Mouse (Mus musculus) midbrain, embryonic 15.5 days (tissue): Measurements from ENCODE around the gene Avil. TPM values are rescaled to one million over a fixed set of nuclear protein-coding genes. Genes with fewer than 3 reads are reported as not detected.
"Not testable (repeated sequence)": the region's sequence is repeated elsewhere in the genome, so short reads cannot be mapped to it uniquely, and the experiment has no call there.

Experiments used
- ATAC-seq: fragments of 200-750 bp; cut with Nextera tagmentation; replicated peaks from 2 replicates; pipeline ENCODE4 v1.8.0; 2017; ENCODE audit warnings: moderate TSS enrichment
- H3K27ac ChIP-seq: fragments of 300-500 bp; sonication (generic); 2 replicates; pipeline ENCODE4 v1.5.1; 2015; ENCODE audit warnings: mild to moderate bottlenecking, inconsistent platforms
- H3K27me3 ChIP-seq: fragments of 300-500 bp; sonication (generic); replicated peaks from 2 replicates; pipeline ENCODE4 v1.6.1; 2015; ENCODE audit warnings: inconsistent platforms
- H3K36me3 ChIP-seq: fragments of 300-500 bp; sonication (generic); replicated peaks from 2 replicates; pipeline ENCODE4 v1.6.1; 2015; ENCODE audit warnings: inconsistent platforms
- H3K4me1 ChIP-seq: fragments of 300-500 bp; sonication (generic); 2 replicates; pipeline ENCODE4 v1.6.1; 2015; ENCODE audit warnings: inconsistent platforms
- H3K4me2 ChIP-seq: fragments of 300-500 bp; sonication (generic); 2 replicates; pipeline ENCODE4 v1.6.1; 2015; ENCODE audit warnings: inconsistent platforms, mild to moderate bottlenecking, moderate library complexity
- H3K4me3 ChIP-seq: fragments of 300-500 bp; sonication (generic); 2 replicates; pipeline ENCODE4 v1.5.1; 2015; ENCODE audit warnings: mild to moderate bottlenecking, inconsistent platforms
- H3K9ac ChIP-seq: fragments of 300-500 bp; sonication (generic); 2 replicates; pipeline ENCODE4 v1.6.1; 2015; ENCODE audit warnings: mild to moderate bottlenecking, inconsistent platforms
- H3K9me3 ChIP-seq: fragments of 300-500 bp; sonication (generic); 2 replicates; pipeline ENCODE4 v1.6.1; 2016; ENCODE audit warnings: inconsistent platforms
- WGBS: fragments of 180-500 bp; shearing (Covaris S2); methylation state at CpG from one replicate; pipeline ENCODE4 v1.1.7; 2015; ENCODE audit warnings: mixed read lengths; 5-methylcytosine and 5-hydroxymethylcytosine counted together
- polyA plus RNA-seq: library from polyadenylated mRNA; unstranded; fragments of >200 nt; fragmentation: Nextera tagmentation; extraction: Ambion mirVana; gene quantifications from 2 replicates; pipeline ENCODE4 v1.2.1, GENCODE M21; 2015

Gene Avil
- polyA plus RNA-seq, 1 experiment from 2014 or later: 2.2 TPM

DNA sequence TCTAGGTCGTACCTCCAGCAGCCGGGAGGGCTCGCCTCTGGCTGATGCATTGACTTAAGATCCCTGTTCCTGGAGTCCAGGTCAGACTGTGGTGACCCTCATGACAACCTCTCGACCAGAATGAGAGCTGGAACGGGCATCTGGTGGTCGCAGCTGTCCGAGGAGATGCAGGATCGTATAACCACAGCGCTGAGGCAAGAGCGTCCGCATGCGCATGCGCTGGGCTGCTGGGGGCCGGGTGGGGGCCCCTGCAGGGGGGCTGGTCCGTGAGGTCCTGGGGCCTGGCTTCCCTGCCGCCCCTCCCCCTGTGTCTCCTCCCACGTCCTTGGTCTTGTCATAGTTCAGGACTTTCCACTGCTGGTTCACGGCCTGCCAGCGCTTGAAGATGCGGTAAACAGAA is 56.0 kb downstream of the Avil start:
- peaks cover 41% of the 10 kb centered on the region for H3K4me1 ChIP-seq
- peaks cover 39% of the 10 kb centered on the region for H3K36me3 ChIP-seq
- H3K9ac ChIP-seq: no peak overlapping the region
- no peak for ATAC-seq
- peaks cover 8% of the 10 kb centered on the region for H3K27me3 ChIP-seq
- no peak overlapping the region for H3K27ac ChIP-seq
- H3K4me2 ChIP-seq: no peak overlapping the region
- no peak overlapping the region for H3K4me3 ChIP-seq
- H3K9me3 ChIP-seq: no peaks in the 10 kb centered on the region
- WGBS: 92% methylated on average over 20 of the region's 20 CpGs

DNA sequence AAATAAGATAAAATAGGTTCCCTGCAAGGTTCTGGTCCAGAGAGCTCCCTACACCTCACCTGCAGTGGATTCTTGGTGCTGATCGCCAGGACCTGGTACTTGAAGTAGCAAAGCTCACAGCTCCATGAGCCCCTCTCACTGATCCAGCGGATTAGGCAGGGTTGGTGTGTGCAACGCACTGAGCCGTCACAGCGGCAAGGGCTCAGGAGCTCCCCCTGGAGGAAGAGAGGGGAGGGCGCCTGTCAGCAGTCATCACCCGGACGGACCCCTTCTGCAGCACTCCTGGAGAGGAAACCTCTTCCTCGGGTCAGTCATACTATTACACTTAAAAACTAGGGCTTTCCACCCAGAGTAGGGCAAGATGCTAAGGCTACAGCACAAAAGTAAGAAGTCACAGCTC is 57.7 kb downstream of the Avil start:
- no peaks in the 10 kb centered on the region for H3K9me3 ChIP-seq
- 0 out of 2 replicates have a peak, but pooled peaks have one; percentile 5 for ATAC-seq
- WGBS: under 1% methylated on average over 9 of the region's 9 CpGs
- H3K27me3 ChIP-seq: no peaks in the 10 kb centered on the region
- H3K4me1 ChIP-seq: peaks cover 55% of the 10 kb centered on the region
- H3K9ac ChIP-seq: peak overlapping the region; percentile 90
- H3K27ac ChIP-seq: 0 out of 2 replicates have a peak overlapping the region, but pooled peaks have one; percentile 97
- H3K4me2 ChIP-seq: peak overlapping the region; percentile 84
- peaks cover 34% of the 10 kb centered on the region for H3K36me3 ChIP-seq
- peak overlapping the region; percentile 92 for H3K4me3 ChIP-seq

DNA sequence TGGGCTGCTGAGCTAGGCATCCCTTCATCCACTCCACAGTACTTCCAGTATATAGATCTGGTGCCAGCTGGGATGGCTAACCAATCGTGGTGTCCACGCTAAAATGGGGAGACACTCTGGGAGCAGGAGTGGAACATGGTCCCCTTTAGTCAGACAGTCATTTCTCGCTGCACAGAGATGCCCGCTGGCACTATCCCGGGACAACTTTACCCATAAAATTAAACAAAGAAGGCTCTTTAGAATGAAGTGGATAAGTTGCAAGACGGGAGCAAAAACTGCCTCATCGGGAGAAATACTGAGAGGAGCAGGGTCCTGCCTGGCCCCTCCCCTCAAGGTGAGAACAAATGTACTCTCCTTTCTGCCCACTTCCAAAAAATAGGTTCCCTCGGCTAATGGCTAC is 58.2 kb downstream of the Avil start:
- Histone ChIP-seq H3K4me2 (peak overlapping the region; percentile 84), H3K9me3 (no peaks in the 10 kb centered on the region), H3K27me3 (no peaks in the 10 kb centered on the region), H3K9ac (peak overlapping the region; percentile 90), H3K27ac (peak overlapping the region; percentile 97), H3K4me3 (peak overlapping the region; percentile 92), H3K36me3 (peaks cover 29% of the 10 kb centered on the region), H3K4me1 (peaks cover 55% of the 10 kb centered on the region)
- 3% methylated on average over 8 of the region's 8 CpGs for WGBS
- ATAC-seq: no peak

DNA sequence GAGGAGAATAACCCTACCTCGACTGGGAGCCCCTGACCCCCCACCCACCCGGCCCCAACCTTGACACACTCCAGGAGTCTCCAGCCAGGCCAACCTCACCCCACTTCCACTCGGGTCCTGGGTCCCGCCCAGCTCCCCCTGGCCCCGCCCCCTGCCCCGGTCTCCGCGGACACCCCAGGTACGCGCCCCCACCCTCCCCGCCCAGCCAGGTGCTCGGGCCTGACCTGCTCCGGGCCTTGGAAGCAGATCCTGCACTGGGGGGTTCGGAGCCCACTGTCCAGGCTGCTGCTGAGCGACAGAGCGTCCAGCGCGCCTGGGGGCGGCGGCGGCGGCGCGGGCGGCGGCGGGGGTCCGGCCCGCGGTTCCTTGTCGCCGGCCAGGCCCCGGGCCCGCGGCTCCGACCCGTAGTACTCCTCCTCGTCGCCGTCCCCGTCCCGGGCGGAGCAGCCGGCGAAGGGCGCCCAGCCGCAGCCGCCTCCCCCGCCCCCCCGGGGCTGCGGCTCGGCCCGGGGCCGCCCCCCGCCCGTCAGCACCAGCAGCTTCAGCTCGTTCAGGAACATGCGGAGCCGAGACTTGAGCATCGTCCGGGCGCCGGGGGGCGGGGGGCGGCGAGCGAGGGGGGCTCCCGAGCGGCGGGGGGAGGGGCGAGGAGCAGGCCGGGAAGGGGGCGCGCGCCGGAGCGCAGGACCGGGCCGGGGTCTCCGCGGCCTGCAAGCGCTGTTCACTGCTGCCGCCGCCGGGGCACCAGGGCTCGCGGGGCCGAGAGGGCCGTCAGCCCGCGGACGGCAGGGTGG is 58.9 kb downstream of the Avil start:
- Histone ChIP-seq H3K27me3 (no peaks in the 10 kb centered on the region), H3K27ac (peak overlapping the region; percentile 97), H3K36me3 (peaks cover 25% of the 10 kb centered on the region), H3K4me3 (peak overlapping the region; percentile 92), H3K9ac (peak overlapping the region; percentile 90), H3K9me3 (no peaks in the 10 kb centered on the region), H3K4me2 (peak overlapping the region; percentile 84), H3K4me1 (peaks cover 55% of the 10 kb centered on the region)
- WGBS: under 1% methylated on average over 65 of the region's 92 CpGs
- ATAC-seq: 0 out of 2 replicates have a peak, but pooled peaks have one; percentile 2

DNA sequence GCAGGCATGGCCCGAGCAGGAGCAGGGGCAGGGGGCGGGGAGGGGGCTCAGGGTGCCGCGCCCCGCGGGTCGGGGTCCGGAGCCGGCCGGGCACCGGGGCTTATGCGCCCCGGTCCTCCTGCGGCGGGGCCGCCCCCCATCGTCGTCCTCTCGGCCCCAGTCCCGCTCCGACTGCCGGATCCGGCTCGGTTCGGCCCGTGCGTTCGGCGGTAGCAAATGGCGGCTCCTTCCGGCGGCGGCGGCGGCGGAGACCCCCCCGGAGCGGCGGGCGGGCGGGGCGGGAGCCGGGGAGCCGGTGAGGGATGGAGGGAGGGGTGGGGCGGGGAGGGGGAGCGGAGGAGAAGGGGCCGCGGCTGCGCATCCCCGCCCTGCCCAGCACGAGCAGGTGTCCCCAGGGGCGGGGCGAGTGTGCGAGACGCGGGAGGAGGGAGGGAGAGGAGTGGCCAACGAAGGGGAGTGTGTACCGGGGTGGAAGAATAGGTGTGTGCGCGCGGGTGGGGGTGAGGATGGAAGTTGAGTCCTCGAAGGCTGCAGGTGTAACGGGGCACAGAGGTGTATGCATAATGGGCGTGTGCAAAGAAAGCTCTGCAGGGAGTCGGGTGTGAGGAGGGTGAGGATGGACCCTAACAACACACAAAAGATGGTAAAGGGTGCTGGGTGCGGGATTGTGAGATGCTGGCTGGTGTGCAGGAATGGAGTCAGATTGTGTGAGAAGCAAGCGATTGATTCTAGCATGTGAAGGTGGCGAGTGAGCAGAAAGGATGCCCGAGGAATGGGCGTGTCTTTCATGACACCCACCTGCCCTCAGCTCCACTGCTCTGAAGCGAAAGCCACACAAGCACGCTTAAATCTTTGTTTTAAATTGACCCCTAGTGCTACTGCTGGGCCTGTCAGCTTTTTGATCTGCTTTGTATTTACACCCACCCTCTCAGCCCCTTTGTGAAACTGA is 59.7 kb downstream of the Avil start, which contains the start of gene March9:
Gene March9, minus strand, starts transcription at position 217 of the 949 bp plus-strand sequence.
- H3K4me2 ChIP-seq: peak within 1 kb of the TSS; percentile 84
- WGBS: under 1% methylated on average over 37 of the region's 72 CpGs
- H3K36me3 ChIP-seq: peaks cover 27% of the 10 kb centered on the region
- H3K27ac ChIP-seq: peak within 1 kb of the TSS; percentile 97
- no peaks in the 10 kb centered on the region for H3K27me3 ChIP-seq
- peak; percentile 46 for ATAC-seq
- H3K9ac ChIP-seq: peak within 1 kb of the TSS; percentile 90
- H3K4me3 ChIP-seq: peak within 1 kb of the TSS; percentile 92
- H3K4me1 ChIP-seq: peaks cover 58% of the 10 kb centered on the region
- no peaks in the 10 kb centered on the region for H3K9me3 ChIP-seq

DNA sequence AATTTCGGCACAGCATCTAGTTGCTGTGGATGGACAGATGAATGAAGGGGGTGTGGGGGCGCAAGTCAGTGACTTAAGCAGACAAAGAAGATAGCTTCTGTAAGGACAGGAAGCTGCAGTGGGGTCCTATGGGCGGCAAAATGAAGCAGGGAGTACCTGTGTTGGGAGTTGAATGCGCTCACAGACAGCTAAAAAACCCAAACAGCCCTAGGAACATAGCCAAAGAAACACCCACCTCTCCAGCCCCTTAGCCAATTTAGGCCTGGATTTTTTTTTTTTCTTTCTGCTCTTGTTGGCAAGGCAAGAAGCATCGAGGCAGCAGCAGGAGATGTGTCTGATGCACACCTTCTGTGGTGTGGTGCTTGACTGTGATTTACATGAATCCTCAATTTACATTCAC is 60.6 kb downstream of the Avil start:
- Histone ChIP-seq H3K4me2 (peak overlapping the region; percentile 84), H3K27ac (peak overlapping the region; percentile 97), H3K9ac (peak overlapping the region; percentile 90), H3K4me1 (peaks cover 53% of the 10 kb centered on the region), H3K9me3 (no peaks in the 10 kb centered on the region), H3K27me3 (no peaks in the 10 kb centered on the region), H3K4me3 (peak overlapping the region; percentile 92), H3K36me3 (peaks cover 27% of the 10 kb centered on the region)
- WGBS: 17% methylated on average over 5 of the region's 5 CpGs
- ATAC-seq: no peak

DNA sequence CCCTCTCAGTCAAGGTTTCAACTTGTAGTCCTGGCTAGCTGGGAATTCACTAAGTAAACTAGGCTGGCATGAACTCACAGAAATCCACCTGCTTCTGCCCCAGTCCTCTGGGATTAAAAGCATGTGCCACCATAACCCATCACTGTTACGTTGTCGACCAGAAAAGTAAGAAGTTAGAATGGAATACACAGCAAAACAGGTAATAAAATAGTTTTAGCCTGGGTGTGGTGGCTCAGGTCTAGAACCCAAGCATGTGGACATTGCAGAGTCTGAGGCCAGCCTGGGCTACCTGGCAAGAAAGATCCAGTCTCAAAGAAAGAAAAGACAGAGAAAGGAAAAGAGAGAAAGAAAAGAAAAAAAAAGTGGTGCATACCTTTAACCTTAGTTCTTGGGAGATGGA is 61.0 kb downstream of the Avil start:
- WGBS: 54% methylated on average over 2 of the region's 2 CpGs
- peaks cover 27% of the 10 kb centered on the region for H3K36me3 ChIP-seq
- H3K9me3 ChIP-seq: no peaks in the 10 kb centered on the region
- H3K4me2 ChIP-seq: peak overlapping the region; percentile 84
- H3K9ac ChIP-seq: peak overlapping the region; percentile 90; the same call in 1 of the 2 replicates
- H3K27me3 ChIP-seq: no peaks in the 10 kb centered on the region
- no peak for ATAC-seq
- H3K27ac ChIP-seq: peak overlapping the region; percentile 97
- H3K4me1 ChIP-seq: peaks cover 54% of the 10 kb centered on the region
- H3K4me3 ChIP-seq: peak overlapping the region; percentile 92

DNA sequence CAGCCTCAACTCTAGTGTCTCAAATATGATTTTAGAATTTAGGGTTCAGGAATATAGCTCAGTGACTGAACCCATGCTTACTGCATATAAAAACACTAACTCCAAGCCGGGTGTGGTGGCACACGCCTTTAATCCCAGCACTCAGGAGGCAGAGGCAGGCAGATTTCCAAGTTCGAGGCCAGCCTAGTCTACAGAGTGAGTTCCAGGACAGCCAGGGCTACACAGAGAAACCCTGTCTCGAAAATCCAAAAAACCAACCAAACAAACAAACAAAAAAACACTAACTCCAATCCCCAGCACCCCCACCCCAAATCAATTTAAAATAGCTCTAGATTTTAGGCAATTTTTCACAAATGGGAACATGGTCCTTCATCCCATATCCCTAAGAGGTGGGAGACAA is 61.6 kb downstream of the Avil start:
- not testable (repeated sequence) for H3K9me3 ChIP-seq, ATAC-seq, H3K9ac ChIP-seq, H3K4me3 ChIP-seq, H3K4me2 ChIP-seq, H3K27me3 ChIP-seq
- 84% methylated on average over 4 of the region's 4 CpGs for WGBS
- peak overlapping the region; percentile 97 for H3K27ac ChIP-seq
- peaks cover 54% of the 10 kb centered on the region for H3K4me1 ChIP-seq
- H3K36me3 ChIP-seq: peaks cover 28% of the 10 kb centered on the region

DNA sequence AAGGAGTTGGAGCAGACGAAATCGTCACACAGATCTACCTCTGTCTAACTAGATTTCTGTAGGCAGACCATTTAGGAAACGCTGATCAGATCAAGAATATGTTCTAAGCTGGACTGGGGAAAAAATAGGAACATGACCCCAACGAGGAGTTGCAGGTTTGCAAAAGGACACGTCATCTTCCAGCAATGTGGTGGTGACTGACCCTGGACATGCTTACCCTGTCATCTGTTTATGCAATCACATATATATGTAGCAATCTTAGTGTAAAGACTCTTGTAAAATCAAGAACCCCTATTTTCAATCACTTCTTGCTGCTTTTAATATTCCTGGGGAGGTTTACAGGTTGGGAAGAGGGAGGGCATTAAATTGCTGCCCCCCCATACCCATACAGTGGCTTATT is 62.0 kb downstream of the Avil start:
- H3K4me3 ChIP-seq: peak overlapping the region; percentile 83; the same call in 1 of the 2 replicates

DNA sequence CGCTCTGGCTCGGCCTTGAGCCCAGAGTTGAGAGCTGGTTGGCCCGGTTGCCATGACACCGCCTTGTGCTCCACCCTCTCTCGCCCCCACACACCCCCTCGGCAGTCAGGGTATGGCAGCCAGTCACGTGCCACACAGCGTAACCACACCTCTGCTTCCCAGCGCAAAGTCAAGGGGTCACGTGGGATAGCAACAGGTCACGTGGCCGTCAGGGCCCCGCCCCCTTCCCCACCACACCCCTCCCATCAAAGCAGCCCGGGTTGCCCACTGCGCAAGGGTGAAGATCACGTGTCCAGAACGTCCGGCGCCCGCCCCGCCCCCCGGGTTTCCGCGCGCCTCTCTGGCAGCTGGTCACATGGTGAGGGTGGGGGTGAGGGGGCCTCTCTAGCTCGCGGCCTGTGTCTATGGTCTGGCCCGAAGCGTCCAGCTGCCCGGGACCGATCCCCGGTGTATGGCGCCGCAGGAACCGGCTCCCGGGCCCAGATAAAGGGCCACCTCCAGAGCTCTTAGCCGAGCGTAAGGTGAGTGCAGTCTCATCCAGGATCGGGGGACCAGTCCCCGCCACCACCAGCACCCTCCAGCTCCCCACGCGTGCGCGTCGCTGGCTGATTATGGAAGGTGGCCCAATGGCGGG is 62.8 kb downstream of the Avil start, which contains the start of gene Cdk4:
Gene Cdk4, plus strand, starts transcription at position 296 of the 634 bp plus-strand sequence.
- Histone ChIP-seq H3K4me2 (peak within 1 kb of the TSS; percentile 83), H3K27me3 (no peaks in the 10 kb centered on the region), H3K27ac (peak within 1 kb of the TSS; percentile 93), H3K4me3 (peak within 1 kb of the TSS; percentile 83), H3K4me1 (peaks cover 48% of the 10 kb centered on the region), H3K36me3 (peaks cover 34% of the 10 kb centered on the region), H3K9ac (peak within 1 kb of the TSS; percentile 91), H3K9me3 (no peaks in the 10 kb centered on the region)
- ATAC-seq: peak; percentile 90
- 0% methylated on average over 46 of the region's 46 CpGs for WGBS

More for the DNA sequence above, 62.0 kb downstream of the Avil start:
- Histone ChIP-seq H3K27me3 (no peaks in the 10 kb centered on the region), H3K9ac (no peak overlapping the region), H3K4me1 (peaks cover 51% of the 10 kb centered on the region), H3K9me3 (no peaks in the 10 kb centered on the region), H3K4me2 (peak overlapping the region; percentile 56), H3K36me3 (peaks cover 28% of the 10 kb centered on the region), H3K27ac (peak overlapping the region; percentile 84)
- WGBS: 87% methylated on average over 5 of the region's 5 CpGs
- no peak for ATAC-seq

DNA sequence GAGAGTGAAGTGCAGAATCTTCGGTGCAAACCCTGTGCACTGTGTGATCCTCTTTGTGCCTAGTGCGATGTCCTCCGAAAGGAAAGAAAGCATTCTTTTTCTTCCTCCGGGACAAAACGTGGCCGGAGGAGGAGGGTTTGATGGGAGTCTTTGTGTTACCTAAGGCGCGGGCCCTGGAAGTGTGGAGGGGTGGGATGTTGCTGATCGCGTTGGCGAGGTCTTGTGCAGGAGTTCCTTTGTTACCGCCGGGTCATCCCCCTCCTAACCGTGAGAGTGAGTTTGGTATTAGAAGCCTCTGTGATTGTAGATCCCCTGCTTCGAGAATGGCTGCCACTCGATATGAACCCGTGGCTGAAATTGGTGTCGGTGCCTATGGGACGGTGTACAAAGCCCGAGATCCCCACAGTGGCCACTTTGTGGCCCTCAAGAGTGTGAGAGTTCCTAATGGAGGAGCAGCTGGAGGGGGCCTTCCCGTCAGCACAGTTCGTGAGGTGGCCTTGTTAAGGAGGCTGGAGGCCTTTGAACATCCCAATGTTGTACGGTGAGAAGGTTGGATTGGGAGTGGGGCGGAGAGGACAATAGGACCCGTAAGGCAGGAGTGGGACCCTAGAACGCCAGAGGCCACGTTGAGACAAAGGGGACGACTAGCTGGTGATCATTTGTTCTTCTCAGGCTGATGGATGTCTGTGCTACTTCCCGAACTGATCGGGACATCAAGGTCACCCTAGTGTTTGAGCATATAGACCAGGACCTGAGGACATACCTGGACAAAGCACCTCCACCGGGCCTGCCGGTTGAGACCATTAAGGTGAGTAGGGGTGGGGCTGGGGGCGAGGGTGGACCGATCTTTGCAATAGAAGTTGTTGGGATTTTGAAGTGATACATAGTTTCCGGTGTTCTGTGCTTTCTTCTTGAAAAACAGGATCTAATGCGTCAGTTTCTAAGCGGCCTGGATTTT is 63.7 kb downstream of the Avil start:
- H3K9ac ChIP-seq: peak overlapping the region; percentile 91
- WGBS: 14% methylated on average over 37 of the region's 37 CpGs
- peak overlapping the region; percentile 83 for H3K4me3 ChIP-seq
- no peaks in the 10 kb centered on the region for H3K9me3 ChIP-seq
- H3K27me3 ChIP-seq: no peaks in the 10 kb centered on the region
- peak; percentile 3; the same call in 1 of the 2 replicates for ATAC-seq
- H3K36me3 ChIP-seq: peaks cover 36% of the 10 kb centered on the region
- peak overlapping the region; percentile 83 for H3K4me2 ChIP-seq
- peaks cover 50% of the 10 kb centered on the region for H3K4me1 ChIP-seq
- H3K27ac ChIP-seq: peak overlapping the region; percentile 93
